Mouse (Mus musculus): ENCODE data around the gene Gm6592. TPM values are rescaled to one million over a fixed set of nuclear protein-coding genes. Genes with fewer than 3 reads are reported as not detected.

Gene Gm6592
- polyA plus RNA-seq, 1 experiment from 2014 or later, result not detected

Other genes with a start within 250 kb of the Gm6592 start
- gene Ssxb8, start 153.2 kb upstream of the Gm6592 start, polyA plus RNA-seq (2015; fragmentation: Nextera tagmentation; extraction: Ambion mirVana), result not detected in 2 replicates
- gene Ssx9, start 95.6 kb upstream of the Gm6592 start, polyA plus RNA-seq (2015; fragmentation: Nextera tagmentation; extraction: Ambion mirVana), result not detected in 2 replicates
- gene Ssxb5, start 40.3 kb upstream of the Gm6592 start, polyA plus RNA-seq (2015; fragmentation: Nextera tagmentation; extraction: Ambion mirVana), result not detected in 2 replicates
- not detected in 2 replicates for gene Gm5751, start 30.3 kb downstream of the Gm6592 start, polyA plus RNA-seq (2015; fragmentation: Nextera tagmentation; extraction: Ambion mirVana)
- gene B630019K06Rik, start 48.4 kb downstream of the Gm6592 start, polyA plus RNA-seq (2015; fragmentation: Nextera tagmentation; extraction: Ambion mirVana), result 1.5 and 2.0 TPM in 2 replicates
- not detected in 2 replicates for gene Fthl17b, start 119.0 kb downstream of the Gm6592 start, polyA plus RNA-seq (2015; fragmentation: Nextera tagmentation; extraction: Ambion mirVana)
- not detected in 2 replicates for gene Fthl17c, start 132.6 kb downstream of the Gm6592 start, polyA plus RNA-seq (2015; fragmentation: Nextera tagmentation; extraction: Ambion mirVana)
- not detected in 2 replicates for gene Fthl17d, start 142.8 kb downstream of the Gm6592 start, polyA plus RNA-seq (2015; fragmentation: Nextera tagmentation; extraction: Ambion mirVana)
- gene Fthl17e, start 189.5 kb downstream of the Gm6592 start, polyA plus RNA-seq (2015; fragmentation: Nextera tagmentation; extraction: Ambion mirVana), result not detected in 2 replicates
- not detected in 2 replicates for gene Fthl17f, start 219.0 kb downstream of the Gm6592 start, polyA plus RNA-seq (2015; fragmentation: Nextera tagmentation; extraction: Ambion mirVana)

All from heart, embryonic 13.5 days (tissue).